Mouse (Mus musculus): ENCODE measurements at regions not wholly inside any gene's neighbourhood (a gene's known extent, or its start where the extent isn't known, plus 50 kb on each side); places are given as distances from the start of the nearest gene placed in this dataset.

GRCm38 (mm10) chr4:31860389-31860788 lies 103.5 kb upstream of the Map3k7 start:
- TF ChIP-seq CTCF (IDR thresholded peaks at IDR 0.05; ENCODE audit: low read depth, low read length) (no peak), POLR2A (IDR thresholded peaks at IDR 0.05; ENCODE audit: extremely low read depth, insufficient read depth, low read length) (no peak)
